Mouse (Mus musculus) mature B cell (primary cell): ENCODE results near the gene Pdcd4.

Source experiments
- in situ Hi-C: fragments of 300-500 bp; cut with MboI; formaldehyde crosslinking; loops from 2 replicates; pipeline ENCODE4 v1.14.3; 2019

The Pdcd4 gene

GRCm38 (mm10) chr19:53871502-53871901, 20.5 kb upstream of the Pdcd4 start:
- in situ Hi-C loops = no loop called here

DNA sequence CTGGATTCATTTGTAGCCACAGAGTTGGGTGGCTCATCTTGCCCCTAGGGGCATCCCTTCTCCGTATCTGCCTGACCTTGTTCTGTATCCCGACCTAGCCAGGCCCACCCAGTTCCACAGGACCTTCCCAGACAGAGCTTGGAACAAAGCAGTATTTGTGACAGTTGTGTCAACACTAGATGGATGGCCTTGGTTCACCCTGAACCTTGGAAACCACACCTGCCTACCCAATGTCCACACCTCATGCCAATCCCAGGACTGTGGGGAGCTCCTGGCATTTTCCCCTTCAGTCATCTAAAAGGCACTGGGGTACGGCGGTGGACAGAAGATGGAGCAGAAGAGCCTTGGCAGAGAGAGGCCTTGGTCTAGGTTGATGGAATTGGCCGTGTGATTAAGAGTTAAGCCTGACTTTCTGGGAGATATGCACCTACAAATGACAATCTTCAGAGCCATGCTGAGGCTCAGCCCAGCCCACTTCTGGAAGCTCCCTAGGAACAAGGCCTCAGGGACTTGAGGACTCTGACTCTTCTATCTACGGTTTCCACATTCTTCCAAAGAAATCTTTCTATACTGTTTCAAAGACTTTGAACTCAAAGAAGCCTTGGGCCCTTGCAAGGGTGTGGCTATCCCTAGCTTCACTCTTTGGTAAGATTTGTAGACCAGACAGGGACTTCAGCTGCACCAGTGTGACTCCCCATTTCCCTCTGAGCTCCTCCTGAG, 18.9 kb upstream of the Pdcd4 start:
- in situ Hi-C loops = no loop called here

GRCm38 (mm10) chr19:53875246-53875645, 16.8 kb upstream of the Pdcd4 start:
- in situ Hi-C loops = no loop called here

DNA sequence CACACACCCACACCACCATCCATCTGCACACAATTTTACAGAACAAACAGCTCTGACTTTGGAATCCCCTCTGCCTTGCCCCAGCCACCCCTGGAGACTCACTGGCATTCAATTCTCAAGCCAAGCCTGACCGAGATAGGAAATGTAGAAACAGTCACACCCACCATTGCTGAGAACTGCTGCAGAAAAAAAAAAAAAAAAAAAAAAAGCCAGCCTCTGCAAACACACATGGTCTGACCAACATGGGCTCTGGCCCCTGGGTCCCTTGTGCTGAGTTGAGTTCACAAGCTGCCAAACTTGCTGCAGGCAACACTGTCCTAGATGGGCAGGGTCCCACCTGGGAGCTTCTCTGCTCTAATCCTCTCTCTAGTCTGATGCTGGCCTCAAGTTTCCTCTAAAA, 14.3 kb upstream of the Pdcd4 start:
- in situ Hi-C loops = no loop called here

DNA sequence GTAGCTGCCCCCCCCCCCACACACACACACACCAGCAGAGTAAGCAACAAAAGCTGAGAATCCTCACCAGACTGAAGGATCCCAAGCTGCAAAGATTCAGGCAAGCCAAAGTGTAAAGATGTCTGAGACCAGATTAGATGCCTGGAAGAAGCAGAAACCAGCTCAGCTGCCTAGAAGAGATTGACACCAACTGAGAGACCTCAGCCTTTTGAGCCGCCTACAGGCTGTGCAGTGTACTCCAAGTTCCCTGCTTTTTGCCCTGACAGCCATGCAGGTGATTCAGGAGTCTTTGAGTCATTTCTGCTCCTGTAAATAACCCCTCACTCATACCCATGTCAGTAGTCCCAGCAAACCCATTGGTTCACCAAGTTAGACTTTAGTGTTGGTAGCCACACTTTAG, 11.6 kb upstream of the Pdcd4 start:
- in situ Hi-C loops = no loop called here

GRCm38 (mm10) chr19:53881786-53882185, 10.2 kb upstream of the Pdcd4 start:
- in situ Hi-C loops = no loop called here

- in situ Hi-C loops = no loop called here
These were observed 6.6 kb upstream of the Pdcd4 start for GRCm38 (mm10) chr19:53885450-53885849.

DNA sequence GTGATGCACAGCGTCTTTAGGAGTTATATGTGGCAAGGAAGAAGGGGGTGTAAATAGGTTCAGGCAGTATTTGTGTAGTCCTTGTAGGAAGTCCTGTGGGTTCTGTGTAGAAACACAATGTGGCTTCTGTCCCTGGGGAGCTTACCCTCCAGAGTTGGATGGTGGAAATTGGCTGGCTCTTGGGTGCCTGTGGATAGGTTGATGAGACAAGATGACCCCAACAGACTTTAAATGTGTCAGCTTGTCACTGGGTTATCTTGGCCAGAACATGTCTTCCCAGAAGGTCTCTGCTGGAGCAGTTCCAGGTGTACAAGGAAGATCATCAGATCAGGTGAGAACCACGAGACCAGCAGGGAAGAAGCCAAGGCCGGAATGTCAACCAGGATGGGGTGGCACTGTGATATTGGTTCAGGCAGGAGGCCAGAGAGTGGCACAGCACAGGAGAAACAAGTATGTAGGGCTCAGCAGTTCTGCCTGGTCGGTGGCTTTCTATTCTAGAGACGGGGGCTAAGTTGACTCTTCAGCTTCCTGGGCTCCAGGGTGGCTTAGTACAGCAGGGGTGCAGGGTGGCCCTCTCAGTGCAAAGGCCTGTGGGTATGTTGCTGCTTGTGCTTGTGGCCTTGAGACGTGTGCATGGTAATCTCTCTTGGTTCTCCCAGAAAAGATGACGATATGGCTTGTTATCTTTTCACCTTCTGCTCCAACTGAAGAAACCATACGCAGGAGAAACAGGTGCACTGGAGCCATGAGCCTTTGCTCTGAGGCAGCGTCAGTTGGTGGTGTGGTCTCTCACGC, 5.3 kb upstream of the Pdcd4 start:
- in situ Hi-C loops = no loop called here

- in situ Hi-C loops = no loop called here
These were observed 4.2 kb upstream of the Pdcd4 start for GRCm38 (mm10) chr19:53887822-53888221.

GRCm38 (mm10) chr19:53888331-53888730, 3.7 kb upstream of the Pdcd4 start:
- in situ Hi-C loops = no loop called here

- in situ Hi-C loops = no loop called here
These were observed 2.5 kb upstream of the Pdcd4 start for GRCm38 (mm10) chr19:53889555-53889954.

GRCm38 (mm10) chr19:53890274-53890673, 1.8 kb upstream of the Pdcd4 start:
- in situ Hi-C loops = no loop called here

DNA sequence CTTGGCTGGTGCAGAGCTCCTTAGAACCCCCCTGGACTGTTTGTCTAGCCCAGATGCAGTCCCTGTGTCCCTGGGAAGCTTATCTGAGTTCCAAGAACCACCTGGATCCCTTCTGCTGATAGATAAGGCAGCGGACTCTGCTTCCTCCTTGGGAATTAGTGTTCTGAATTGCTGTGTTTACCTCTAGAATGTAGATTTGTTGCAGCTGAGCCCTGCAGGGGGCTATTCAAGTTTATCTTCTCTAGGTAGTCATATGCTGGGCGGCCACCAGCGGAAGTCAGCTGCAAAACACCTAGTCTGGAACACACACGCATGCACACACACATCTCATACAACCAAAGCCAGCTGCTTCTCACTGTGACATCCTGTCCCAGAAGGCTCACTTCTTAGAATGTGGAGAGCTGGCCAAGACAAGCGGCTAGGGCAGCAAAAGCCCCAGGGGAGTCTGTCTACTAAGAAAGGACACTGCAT, 1.2 kb upstream of the Pdcd4 start:
- in situ Hi-C loops = no loop called here

DNA sequence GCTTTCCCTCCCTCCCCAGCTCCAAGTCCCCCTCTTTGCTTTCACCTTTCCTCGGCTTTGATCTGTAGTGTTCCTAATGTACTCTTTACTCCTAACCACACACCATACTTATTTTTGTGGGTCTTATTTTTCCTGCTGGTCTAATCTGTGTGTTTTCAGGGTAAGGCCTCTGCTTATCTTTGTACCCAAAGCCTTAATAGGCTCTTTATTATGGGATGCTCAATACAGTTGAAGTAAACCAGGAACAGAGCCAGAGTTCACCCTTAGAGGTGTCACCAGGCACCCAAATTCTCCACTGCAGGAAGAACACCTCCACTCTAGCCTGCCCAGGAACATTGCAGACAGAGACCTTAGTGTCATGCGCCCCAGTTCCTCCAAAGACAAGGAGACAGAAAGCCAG, 462 bp upstream of the Pdcd4 start:
- in situ Hi-C loops = no loop called here

DNA sequence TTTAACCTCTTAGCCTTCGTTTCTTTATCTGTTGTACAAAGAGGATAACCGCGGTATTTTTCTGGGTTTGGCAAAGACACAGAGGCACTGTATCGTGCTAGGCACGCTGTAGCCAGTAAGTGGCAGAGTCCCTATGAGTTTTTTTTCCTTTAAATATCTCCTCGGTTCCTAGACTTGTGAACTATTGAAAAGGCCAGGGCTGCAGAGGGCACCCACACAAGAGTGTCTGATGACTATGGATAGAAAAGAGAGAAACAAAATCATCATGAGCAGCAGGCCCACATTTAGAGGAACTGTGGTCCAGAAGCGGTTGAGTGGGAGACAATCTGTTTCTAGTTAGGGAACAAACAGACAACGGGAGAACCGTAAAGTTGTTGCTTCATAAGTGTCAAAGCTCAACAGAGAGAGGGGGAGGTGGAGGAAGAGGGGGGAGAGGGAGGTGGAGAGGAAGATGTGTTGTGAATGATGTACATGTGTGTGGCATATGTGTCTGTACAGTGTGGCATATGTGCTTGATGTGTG, 868 bp downstream of the Pdcd4 start:
- in situ Hi-C loops = no loop called here

DNA sequence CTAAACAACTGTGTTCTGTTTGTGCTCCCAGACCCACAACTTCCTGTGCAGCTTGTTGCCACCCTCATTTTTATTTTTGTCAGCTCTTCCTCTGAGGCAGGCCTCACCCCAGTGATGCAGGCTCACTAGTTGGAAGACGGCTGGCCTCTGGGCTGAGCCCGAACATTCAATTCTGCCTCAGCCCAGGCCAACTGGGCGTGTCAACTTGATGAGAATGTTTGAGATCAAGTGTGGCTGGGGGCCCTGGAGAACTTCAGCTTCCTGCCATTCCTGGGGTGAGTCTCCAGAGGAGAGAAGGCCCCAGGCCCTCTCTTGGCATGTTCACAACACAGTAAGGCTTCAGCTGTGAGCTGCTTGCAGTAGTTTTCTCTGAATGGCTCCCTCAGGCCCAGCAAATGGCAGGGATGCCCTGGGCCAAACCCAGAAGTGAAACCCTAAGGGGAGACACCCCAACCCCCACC, 1.7 kb downstream of the Pdcd4 start:
- in situ Hi-C loops = no loop called here

- in situ Hi-C loops = no loop called here
These were observed 2.6 kb downstream of the Pdcd4 start for GRCm38 (mm10) chr19:53894538-53895121.

GRCm38 (mm10) chr19:53898046-53898445, 6.0 kb downstream of the Pdcd4 start:
- in situ Hi-C loops = no loop called here

DNA sequence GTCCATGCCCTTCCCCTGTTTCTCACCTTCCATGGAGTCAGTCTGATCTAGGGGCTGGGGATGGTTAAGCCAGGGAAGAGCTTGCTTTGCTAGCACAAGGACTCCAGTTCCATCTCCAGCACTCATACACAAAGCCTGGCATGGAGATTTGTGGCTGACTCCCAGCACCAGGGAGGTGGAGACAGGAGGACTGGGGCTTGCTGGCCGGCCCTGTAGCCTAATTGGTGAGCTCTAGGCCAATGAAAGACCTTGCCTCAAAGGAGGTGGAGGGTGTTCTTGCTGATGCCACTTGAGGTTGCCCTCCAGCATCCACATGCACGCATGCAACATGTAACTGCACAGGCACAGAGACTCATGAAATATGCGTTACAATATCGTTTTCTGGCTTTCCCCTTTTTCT, 6.5 kb downstream of the Pdcd4 start:
- in situ Hi-C loops = no loop called here

GRCm38 (mm10) chr19:53898970-53899900, 7.2 kb downstream of the Pdcd4 start:
- in situ Hi-C loops = no loop called here

DNA sequence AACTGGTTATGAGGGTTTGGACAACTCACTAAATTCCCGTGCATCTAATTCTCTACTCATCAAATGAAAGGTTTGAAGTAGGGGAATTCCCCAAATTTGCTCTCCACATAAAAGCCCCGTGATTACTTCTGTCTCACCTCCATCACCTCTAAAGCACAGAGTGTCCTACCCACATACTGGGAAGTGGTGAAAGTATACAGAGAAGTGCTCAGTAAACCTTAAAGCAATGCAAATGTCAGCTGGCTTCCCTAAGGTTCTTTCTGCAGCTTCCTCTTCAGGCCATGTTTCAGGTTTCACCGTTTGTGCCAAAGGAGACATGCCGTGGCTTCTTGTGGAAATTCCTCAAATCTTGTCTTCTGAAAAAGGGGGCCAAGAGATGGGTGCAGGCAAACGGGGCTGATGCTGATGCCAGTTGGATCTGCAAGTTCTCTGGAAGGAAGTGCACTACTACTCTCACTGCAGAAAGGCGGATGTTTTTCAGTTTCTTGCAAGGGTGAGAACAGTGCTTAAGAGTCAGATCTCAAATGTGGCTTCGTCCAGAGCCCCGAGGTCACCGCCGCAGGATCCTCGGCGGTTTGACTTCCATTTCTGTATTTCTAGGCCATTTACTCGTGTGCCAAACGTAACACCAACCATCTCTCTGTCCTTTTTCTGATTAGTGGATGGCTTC, 8.0 kb downstream of the Pdcd4 start:
- in situ Hi-C loops = no loop called here
